Mouse (Mus musculus) left cerebral cortex, adult 18-20 months (tissue): ENCODE measurements around the gene Cilp2. TPM values are rescaled to one million over a fixed set of nuclear protein-coding genes. Genes with fewer than 3 reads are reported as not detected.

Experiments used
- total RNA-seq, 2 experiments: library from RNA; stranded (reverse); gene quantifications; 2 replicates each; pipeline ENCODE4 v1.2.3; 2021

Gene Cilp2
- total RNA-seq, 2 experiments from 2014 or later = 0.33 to 0.59 TPM

Other genes with a start within 250 kb of the Cilp2 start
- gene Zfp964, start 233.2 kb downstream of the Cilp2 start, total RNA-seq = 1 to 10 TPM; 3.1 to 4.9 TPM
- gene Zfp869, start 177.0 kb downstream of the Cilp2 start, total RNA-seq = 10 to 100 TPM; 21.0 to 22.5 TPM
- 1 to 10 TPM; 2.6 to 5.1 TPM for gene Zfp963, start 137.7 kb downstream of the Cilp2 start, total RNA-seq
- 1 to 10 TPM in 1 of 2 experiments, not detected in 1; 1.3 TPM for gene Gm20422, start 112.8 kb downstream of the Cilp2 start, total RNA-seq
- gene Atp13a1, start 96.5 kb downstream of the Cilp2 start, total RNA-seq = 10 to 100 TPM; 36.2 to 36.4 TPM
- 10 to 100 TPM; 26.6 to 27.8 TPM for gene Zfp866, start 96.5 kb downstream of the Cilp2 start, total RNA-seq
- gene Gmip, start 79.0 kb downstream of the Cilp2 start, total RNA-seq = 10 to 100 TPM in 1 of 2 experiments, 1 to 10 TPM in 1; 9.0 to 12.8 TPM
- under 1 TPM; 0.59 to 0.60 TPM for gene Lpar2, start 65.3 kb downstream of the Cilp2 start, total RNA-seq
- 10 to 100 TPM; 14.1 to 17.8 TPM for gene Pbx4, start 55.2 kb downstream of the Cilp2 start, total RNA-seq
- not detected for gene Tssk6, start 14.5 kb upstream of the Cilp2 start, total RNA-seq
- 100 to 1,000 TPM; 148 to 155 TPM for gene Ndufa13, start 14.9 kb upstream of the Cilp2 start, total RNA-seq
- 10 to 100 TPM; 28.3 to 30.7 TPM for gene Yjefn3, start 15.0 kb upstream of the Cilp2 start, total RNA-seq
- 10 to 100 TPM; 28.7 TPM for gene Gatad2a, start 108.7 kb upstream of the Cilp2 start, total RNA-seq
- 10 to 100 TPM; 67.6 to 69.9 TPM for gene Mau2, start 155.0 kb upstream of the Cilp2 start, total RNA-seq
- 10 to 100 TPM; 46.8 to 47.1 TPM for gene Sugp1, start 155.1 kb upstream of the Cilp2 start, total RNA-seq
- 1 to 10 TPM; 3.6 to 4.2 TPM for gene Tm6sf2, start 185.2 kb upstream of the Cilp2 start, total RNA-seq
- 100 to 1,000 TPM in 1 of 2 experiments, 10 to 100 TPM in 1; 97.9 to 111 TPM for gene Hapln4, start 195.8 kb upstream of the Cilp2 start, total RNA-seq
- gene Ncan, start 233.2 kb upstream of the Cilp2 start, total RNA-seq = 100 to 1,000 TPM; 137 to 145 TPM
- gene Nr2c2ap, start 243.6 kb upstream of the Cilp2 start, total RNA-seq = 10 to 100 TPM; 23.7 to 25.5 TPM